Mouse (Mus musculus) urinary bladder, postnatal 10 days (tissue): Measurements from ENCODE around the gene Gm4631.
"Not testable (repeated sequence)": the region's sequence is repeated elsewhere in the genome, so short reads cannot be mapped to it uniquely, and the experiment has no call there.

Source experiments
- DNase-seq: peaks from one replicate; pipeline ENCODE4 v3.0.0; 2022; ENCODE audit warnings: low spot score

The Gm4631 gene

GRCm38 (mm10) chr2:175338097-175338496 is at the start of gene Gm4631:
Gm4631 (minus strand) TSS chr2:175338197.
- DNase-seq = not testable (repeated sequence)

- not testable (repeated sequence) for DNase-seq
Observed at GRCm38 (mm10) chr2:175372136-175372535, 34.1 kb upstream of the Gm4631 start, which contains the start of gene Zfp968. Zfp968 (plus strand) TSS chr2:175372436.

- not testable (repeated sequence) for DNase-seq
Observed at GRCm38 (mm10) chr2:175274825-175275224, 63.2 kb downstream of the Gm4631 start, which contains the start of gene Gm14440. Gm14440 (plus strand) TSS chr2:175275125.
